Mouse (Mus musculus) embryonic facial prominence, embryonic 13.5 days (tissue): ENCODE measurements around the gene Ndc1. TPM values are rescaled to one million over a fixed set of nuclear protein-coding genes. Genes with fewer than 3 reads are reported as not detected.

Experiments used
- ATAC-seq: fragments of 200-750 bp; cut with Nextera tagmentation; 2 replicates; pipeline ENCODE4 v1.8.0; 2017; ENCODE audit warnings: low read depth; ENCODE audit not compliant: insufficient number of reproducible peaks, insufficient read depth, low FRiP score, low TSS enrichment
- H3K27ac ChIP-seq: fragments of 300-500 bp; sonication (generic); 2 replicates; pipeline ENCODE4 v1.5.1; 2015; ENCODE audit warnings: moderate library complexity, mild to moderate bottlenecking, inconsistent platforms
- H3K27me3 ChIP-seq: fragments of 300-500 bp; sonication (generic); 2 replicates; pipeline ENCODE4 v1.6.1; 2015; ENCODE audit warnings: mild to moderate bottlenecking, inconsistent platforms
- H3K36me3 ChIP-seq: fragments of 300-500 bp; sonication (generic); 2 replicates; pipeline ENCODE4 v1.6.1; 2015; ENCODE audit warnings: mild to moderate bottlenecking, inconsistent platforms
- H3K4me1 ChIP-seq: fragments of 300-500 bp; sonication (generic); 2 replicates; pipeline ENCODE4 v1.6.1; 2015; ENCODE audit warnings: inconsistent platforms
- H3K4me2 ChIP-seq: fragments of 300-500 bp; sonication (generic); 2 replicates; pipeline ENCODE4 v1.6.1; 2015; ENCODE audit warnings: moderate library complexity, mild to moderate bottlenecking, inconsistent platforms
- H3K4me3 ChIP-seq: fragments of 300-500 bp; sonication (generic); 2 replicates; pipeline ENCODE4 v1.5.1; 2015; ENCODE audit warnings: mild to moderate bottlenecking, inconsistent platforms
- H3K9ac ChIP-seq: fragments of 300-500 bp; sonication (generic); 2 replicates; pipeline ENCODE4 v1.6.1; 2015; ENCODE audit warnings: mild to moderate bottlenecking, inconsistent platforms
- H3K9me3 ChIP-seq: fragments of 300-500 bp; sonication (generic); 2 replicates; pipeline ENCODE4 v1.6.1; 2016; ENCODE audit warnings: inconsistent platforms
- WGBS: fragments of 180-500 bp; shearing (Covaris S2); methylation state at CpG from one replicate; pipeline ENCODE4 v1.1.7; 2015; ENCODE audit warnings: mixed read lengths; 5-methylcytosine and 5-hydroxymethylcytosine counted together
- microRNA-seq: library from miRNA; unstranded; fragments of <30 nt; microRNA quantifications from one replicate; pipeline ENCODE4, GENCODE M21; 2016
- polyA plus RNA-seq: library from polyadenylated mRNA; unstranded; fragments of >200 nt; fragmentation: Nextera tagmentation; extraction: Ambion mirVana; gene quantifications from 2 replicates; pipeline ENCODE4 v1.2.1, GENCODE M21; 2015

The Ndc1 gene
- polyA plus RNA-seq, 1 experiment from 2014 or later = 36.4 TPM

DNA sequence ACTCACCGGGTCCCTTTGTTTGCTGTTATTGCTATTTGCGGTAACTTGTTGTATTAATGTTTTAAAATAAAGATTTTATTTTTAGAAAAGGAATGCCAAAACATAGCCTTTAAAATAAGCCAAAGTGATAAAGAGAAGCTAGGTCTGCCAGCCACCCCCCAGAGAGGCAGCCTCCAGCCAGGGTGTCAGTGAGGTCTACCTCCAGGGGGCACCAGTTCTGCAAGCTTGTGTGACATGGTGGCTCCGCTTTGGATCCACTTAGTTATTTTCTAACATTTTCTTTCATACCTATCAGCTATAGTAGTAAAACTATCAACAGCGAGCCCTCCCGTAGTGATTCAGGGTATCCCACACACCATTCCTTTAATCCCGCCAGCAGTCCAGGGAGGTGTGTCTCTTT, 80.9 kb downstream of the Ndc1 start:
- 89% methylated on average over 6 of the region's 6 CpGs for WGBS
- no peak overlapping the region for H3K4me2 ChIP-seq
- no peak overlapping the region for H3K9ac ChIP-seq
- no peak overlapping the region for H3K27ac ChIP-seq
- no peak for ATAC-seq
- peaks cover 28% of the 10 kb centered on the region for H3K4me1 ChIP-seq
- H3K9me3 ChIP-seq = no peaks in the 10 kb centered on the region
- peaks cover 14% of the 10 kb centered on the region for H3K27me3 ChIP-seq
- no peaks in the 10 kb centered on the region; the same call in 1 of the 2 replicates for H3K36me3 ChIP-seq
- H3K4me3 ChIP-seq = no peak overlapping the region

DNA sequence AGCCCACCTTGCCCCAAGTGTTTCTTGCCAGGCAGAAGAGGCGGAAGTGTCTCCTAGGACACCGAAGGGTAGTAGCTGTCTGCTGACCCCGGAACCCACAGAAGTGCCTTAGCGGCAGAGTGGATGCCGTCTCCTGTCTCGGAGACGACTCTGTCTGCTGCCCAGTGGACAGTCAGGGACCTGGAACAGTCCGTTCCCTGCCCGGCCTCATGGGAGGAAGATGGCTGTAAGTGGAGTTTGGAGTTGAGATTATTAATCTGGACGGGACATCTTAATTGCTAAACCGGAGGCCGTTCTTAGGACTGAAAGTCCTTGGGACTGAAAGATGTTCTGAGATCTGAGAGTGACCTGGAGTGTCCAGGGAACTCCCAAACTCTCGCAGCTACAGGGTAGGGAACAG, 81.9 kb downstream of the Ndc1 start:
- Histone ChIP-seq H3K27ac (no peak overlapping the region), H3K9ac (no peak overlapping the region), H3K4me1 (peaks cover 20% of the 10 kb centered on the region), H3K4me3 (no peak overlapping the region), H3K27me3 (peaks cover 13% of the 10 kb centered on the region), H3K36me3 (no peaks in the 10 kb centered on the region; the same call in 1 of the 2 replicates), H3K9me3 (no peaks in the 10 kb centered on the region), H3K4me2 (no peak overlapping the region)
- WGBS = 88% methylated on average over 13 of the region's 13 CpGs
- ATAC-seq = no peak

- H3K27ac ChIP-seq = no peak overlapping the region
- WGBS = 68% methylated on average over 18 of the region's 18 CpGs
- H3K9me3 ChIP-seq = no peaks in the 10 kb centered on the region
- no peak for ATAC-seq
- H3K9ac ChIP-seq = no peak overlapping the region
- no peak overlapping the region for H3K4me2 ChIP-seq
- peaks cover 39% of the 10 kb centered on the region for H3K4me1 ChIP-seq
- H3K4me3 ChIP-seq = no peak overlapping the region
- H3K27me3 ChIP-seq = no peaks in the 10 kb centered on the region
- H3K36me3 ChIP-seq = no peaks in the 10 kb centered on the region
Measured at GRCm38 (mm10) chr4:107452266-107453015, 84.9 kb downstream of the Ndc1 start.

DNA sequence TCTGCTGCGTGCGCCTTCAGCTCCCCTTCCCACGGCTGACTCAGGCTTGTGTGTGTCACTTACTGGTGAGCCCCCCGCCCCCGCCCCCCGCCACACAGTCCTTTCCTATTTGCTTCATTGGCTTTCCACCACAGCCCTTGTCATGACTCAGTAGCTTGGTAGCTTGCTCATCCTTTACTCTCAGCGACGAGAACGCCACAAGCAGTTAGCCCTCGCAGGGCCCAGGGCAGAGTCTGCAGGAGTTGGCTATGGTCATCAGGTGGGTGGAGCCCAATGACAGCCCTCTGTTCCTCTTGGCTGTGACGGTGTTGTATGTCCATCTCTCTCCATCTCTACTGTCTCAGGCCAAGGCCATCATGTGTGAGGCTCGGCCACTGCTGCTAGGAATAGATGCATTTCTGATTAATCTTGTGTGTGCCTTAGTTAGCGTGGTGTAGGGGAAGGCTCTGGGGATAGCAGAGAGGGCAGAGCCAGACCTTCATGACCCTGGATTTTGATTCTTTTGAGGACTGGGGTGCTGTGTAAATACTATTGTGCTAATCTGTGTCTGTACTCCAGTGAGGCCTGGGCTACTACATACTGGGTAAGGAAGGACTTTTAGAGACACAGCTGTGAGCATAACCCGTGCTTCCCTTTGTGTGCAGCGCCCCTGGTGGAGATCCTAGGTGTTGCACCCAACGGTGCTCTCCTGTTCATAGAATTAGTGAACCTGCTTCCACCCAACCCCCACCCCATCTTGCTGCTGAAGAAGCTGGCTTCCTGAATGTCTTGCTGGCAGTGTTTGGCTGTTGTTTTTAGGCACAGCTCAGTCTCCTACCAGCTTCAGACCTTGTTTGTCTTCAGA, 85.8 kb downstream of the Ndc1 start:
- H3K9me3 ChIP-seq = no peaks in the 10 kb centered on the region
- 68% methylated on average over 16 of the region's 16 CpGs for WGBS
- no peak overlapping the region for H3K9ac ChIP-seq
- H3K36me3 ChIP-seq = no peaks in the 10 kb centered on the region
- H3K4me1 ChIP-seq = peaks cover 48% of the 10 kb centered on the region
- no peak for ATAC-seq
- H3K27me3 ChIP-seq = no peaks in the 10 kb centered on the region
- H3K27ac ChIP-seq = no peak overlapping the region
- no peak overlapping the region for H3K4me3 ChIP-seq
- H3K4me2 ChIP-seq = no peak overlapping the region

DNA sequence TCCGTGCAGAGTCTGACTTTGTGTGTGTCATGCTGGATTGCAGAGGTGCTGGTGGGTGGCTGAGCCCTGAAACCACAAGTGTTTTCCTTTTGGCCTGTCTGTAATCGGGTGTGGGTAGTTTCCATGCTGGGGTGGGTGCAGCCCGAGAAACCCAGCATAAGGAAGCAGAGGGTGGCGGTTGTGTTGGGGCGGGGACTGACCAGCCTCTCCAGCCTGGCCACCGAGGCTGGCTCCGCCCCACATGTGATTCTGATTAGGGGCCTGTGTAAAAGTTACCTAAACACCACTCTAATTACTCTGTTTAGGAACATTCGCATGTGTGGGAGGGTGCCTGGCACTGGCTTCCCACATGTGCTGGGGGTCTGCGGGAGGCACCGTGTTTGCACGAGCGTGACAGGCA, 90.0 kb downstream of the Ndc1 start:
- Histone ChIP-seq H3K4me1 (peaks cover 71% of the 10 kb centered on the region), H3K4me2 (peak overlapping the region; percentile 44), H3K36me3 (no peaks in the 10 kb centered on the region), H3K9ac (peak overlapping the region; percentile 37; the same call in 1 of the 2 replicates), H3K27me3 (peaks cover 4% of the 10 kb centered on the region), H3K4me3 (no peak overlapping the region), H3K9me3 (no peaks in the 10 kb centered on the region), H3K27ac (peak overlapping the region; percentile 44)
- 16% methylated on average over 12 of the region's 12 CpGs for WGBS
- ATAC-seq = peak; percentile 45; the same call in 1 of the 2 replicates

DNA sequence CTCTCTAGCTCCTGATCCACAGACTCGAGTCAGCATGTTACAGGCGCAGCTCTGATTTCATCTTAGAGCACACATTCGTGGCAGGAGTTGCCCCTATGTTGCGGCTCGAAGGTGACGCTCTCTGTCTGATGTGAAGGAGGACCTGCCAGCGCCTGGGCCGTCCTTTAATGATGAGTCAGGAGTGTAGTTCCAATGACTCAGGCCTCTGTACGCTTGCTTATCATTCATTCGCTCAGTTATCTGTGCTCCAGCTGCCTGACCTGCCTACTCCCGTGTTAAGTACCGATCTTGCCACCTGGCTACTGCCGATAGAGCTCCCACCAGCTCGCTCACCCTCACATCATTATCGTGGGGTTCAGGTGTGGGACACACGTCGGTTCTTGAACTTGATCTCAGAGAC, 91.3 kb downstream of the Ndc1 start:
- H3K36me3 ChIP-seq = no peaks in the 10 kb centered on the region
- no peak overlapping the region for H3K27ac ChIP-seq
- no peak overlapping the region for H3K9ac ChIP-seq
- peaks cover 4% of the 10 kb centered on the region for H3K27me3 ChIP-seq
- no peaks in the 10 kb centered on the region for H3K9me3 ChIP-seq
- H3K4me1 ChIP-seq = peaks cover 71% of the 10 kb centered on the region
- no peak overlapping the region for H3K4me2 ChIP-seq
- ATAC-seq = no peak
- WGBS = 84% methylated on average over 17 of the region's 17 CpGs
- no peak overlapping the region for H3K4me3 ChIP-seq

- no peak overlapping the region for H3K27ac ChIP-seq
- no peaks in the 10 kb centered on the region for H3K9me3 ChIP-seq
- H3K9ac ChIP-seq = no peak overlapping the region
- H3K4me3 ChIP-seq = no peak overlapping the region
- H3K4me2 ChIP-seq = no peak overlapping the region
- ATAC-seq = no peak
- H3K4me1 ChIP-seq = peaks cover 76% of the 10 kb centered on the region
- H3K27me3 ChIP-seq = peaks cover 4% of the 10 kb centered on the region
- 81% methylated on average over 2 of the region's 2 CpGs for WGBS
- no peaks in the 10 kb centered on the region for H3K36me3 ChIP-seq
Measured at GRCm38 (mm10) chr4:107459461-107459860, 91.9 kb downstream of the Ndc1 start.

DNA sequence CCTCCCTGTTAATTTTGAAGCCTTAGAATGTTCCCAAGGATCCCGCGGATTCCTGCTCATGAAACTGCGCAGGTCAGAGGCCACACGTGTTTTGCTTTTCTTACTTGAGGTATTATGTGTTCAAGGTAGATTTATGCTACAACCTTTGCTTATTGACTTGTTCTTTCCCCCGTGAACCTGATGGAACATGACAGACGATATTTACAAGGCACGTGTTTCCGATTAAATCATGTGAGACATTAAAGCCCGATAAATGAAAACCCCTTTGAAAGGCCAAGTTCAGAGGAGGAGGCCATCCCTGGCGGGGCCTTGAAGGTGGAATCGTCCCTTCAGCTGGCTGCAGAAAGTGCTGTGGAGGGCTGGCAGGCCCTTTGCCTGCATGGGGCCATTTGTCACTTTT, 92.9 kb downstream of the Ndc1 start:
- Histone ChIP-seq H3K4me1 (peaks cover 74% of the 10 kb centered on the region), H3K9ac (no peak overlapping the region), H3K4me2 (no peak overlapping the region), H3K27ac (no peak overlapping the region), H3K4me3 (no peak overlapping the region), H3K27me3 (peaks cover 8% of the 10 kb centered on the region), H3K9me3 (no peaks in the 10 kb centered on the region), H3K36me3 (no peaks in the 10 kb centered on the region)
- ATAC-seq = no peak
- WGBS = 32% methylated on average over 11 of the region's 11 CpGs

Small RNA genes lying within 50 kb of the gene (microRNA-seq; reads per million reads assigned to microRNA genes)
- not detected for gene Gm24804

Other genes starting within 250 kb of the Ndc1 start
- gene Tmem59, start 189.4 kb upstream of the Ndc1 start, polyA plus RNA-seq = 492 and 497 TPM in 2 replicates
- gene Tceanc2, start 188.7 kb upstream of the Ndc1 start, polyA plus RNA-seq = 24.1 and 37.7 TPM in 2 replicates
- not detected in 2 replicates for gene Ldlrad1, start 158.6 kb upstream of the Ndc1 start, polyA plus RNA-seq
- 91.5 and 94.5 TPM in 2 replicates for gene Lrrc42, start 114.3 kb upstream of the Ndc1 start, polyA plus RNA-seq
- gene Hspb11, start 114.2 kb upstream of the Ndc1 start, polyA plus RNA-seq = 43.3 and 46.9 TPM in 2 replicates
- gene Dio1, start 60.6 kb upstream of the Ndc1 start, polyA plus RNA-seq = 0.21 TPM in 1 of 2 replicates, not detected in the other
- gene Yipf1, start 53.4 kb upstream of the Ndc1 start, polyA plus RNA-seq = 50.5 and 53.4 TPM in 2 replicates
- 55.8 and 60.4 TPM in 2 replicates for gene Glis1, start 66.8 kb downstream of the Ndc1 start, polyA plus RNA-seq